Mouse (Mus musculus): ENCODE measurements at regions not wholly inside any gene's neighbourhood (a gene's known extent, or its start where the extent isn't known, plus 50 kb on each side); places are given as distances from the start of the nearest gene placed in this dataset.

DNA sequence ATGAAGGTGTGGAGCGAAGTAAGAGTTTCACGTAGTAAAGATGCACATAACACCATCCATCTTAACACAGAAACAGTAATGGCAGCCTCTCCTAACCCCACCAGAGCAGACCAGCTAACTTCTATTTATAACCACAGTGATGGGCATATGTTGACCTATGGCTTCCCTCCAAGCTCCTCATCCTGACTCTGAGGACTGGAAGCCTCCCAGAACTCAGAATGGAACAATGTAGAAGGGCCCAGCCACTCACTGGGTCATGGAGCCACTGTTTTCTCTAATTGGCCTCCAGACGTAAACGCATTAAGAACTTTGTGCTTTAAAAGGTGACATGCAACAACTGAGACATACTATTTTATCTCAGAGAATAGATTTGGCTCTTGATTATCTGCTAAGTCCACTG lies 77.0 kb downstream of the Irs2 start:
- Histone ChIP-seq H3K36me3 (ENCODE audit: control insufficient read depth) (no peaks in the 10 kb centered on the region), H3K4me3 (replicated peaks) (no peak overlapping the region), H3K9me3 (ENCODE audit: control insufficient read depth, low read length) (no peaks in the 10 kb centered on the region), H3K4me1 (ENCODE audit: control insufficient read depth) (no peaks in the 10 kb centered on the region), H3K27me3 (ENCODE audit: control insufficient read depth) (peaks cover 34% of the 10 kb centered on the region)
- TF ChIP-seq GATA1 (IDR thresholded peaks at IDR 0.05; ENCODE audit: low read length): no peak
- TF ChIP-seq TAL1 (IDR thresholded peaks at IDR 0.05; ENCODE audit: low read length): no peak

- Histone ChIP-seq H3K9me3 (ENCODE audit: control insufficient read depth, low read length) (no peaks in the 10 kb centered on the region; the same call in 1 of the 2 replicates), H3K27me3 (ENCODE audit: control insufficient read depth) (peaks cover 57% of the 10 kb centered on the region), H3K4me1 (ENCODE audit: control insufficient read depth) (peaks cover 6% of the 10 kb centered on the region), H3K36me3 (ENCODE audit: control insufficient read depth) (no peaks in the 10 kb centered on the region), H3K4me3 (replicated peaks) (no peak overlapping the region)
- TF ChIP-seq TAL1 (IDR thresholded peaks at IDR 0.05; ENCODE audit: low read length) (no peak), GATA1 (IDR thresholded peaks at IDR 0.05; ENCODE audit: low read length) (no peak)
These were observed 79.4 kb downstream of the Irs2 start for GRCm38 (mm10) chr8:10928836-10929235.

DNA sequence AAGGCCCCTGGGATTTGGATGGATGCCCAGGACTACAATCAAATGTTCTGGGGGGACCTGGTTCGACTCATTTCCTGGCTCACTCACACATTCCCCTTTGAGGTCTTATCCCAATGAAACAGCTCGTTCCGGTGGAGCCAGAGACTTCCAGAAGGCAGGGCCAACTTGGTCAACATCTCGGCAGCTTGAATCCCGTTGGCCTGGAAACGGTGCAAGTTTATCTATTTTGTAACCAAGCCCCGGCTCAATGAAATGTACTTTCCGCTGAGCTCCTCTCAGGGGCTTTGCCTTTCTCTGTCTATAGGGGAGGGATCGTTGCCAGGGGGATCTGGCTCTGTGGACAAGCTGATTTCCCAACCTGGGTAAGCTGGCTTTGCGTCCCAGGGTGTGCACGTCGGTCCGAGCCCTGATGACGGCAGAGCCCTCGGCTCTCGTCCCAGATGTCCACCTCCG lies 79.9 kb downstream of the Irs2 start:
- H3K4me1 ChIP-seq (ENCODE audit: control insufficient read depth): peaks cover 6% of the 10 kb centered on the region

GRCm38 (mm10) chr8:10927187-10927586 lies 81.1 kb downstream of the Irs2 start:
- no peaks in the 10 kb centered on the region; the same call in 1 of the 2 replicates for H3K9me3 ChIP-seq (ENCODE audit: control insufficient read depth, low read length)
- peaks cover 66% of the 10 kb centered on the region for H3K27me3 ChIP-seq (ENCODE audit: control insufficient read depth)
- TF ChIP-seq GATA1 (IDR thresholded peaks at IDR 0.05; ENCODE audit: low read length) (no peak), TAL1 (IDR thresholded peaks at IDR 0.05; ENCODE audit: low read length) (no peak)
- H3K36me3 ChIP-seq (ENCODE audit: control insufficient read depth): no peaks in the 10 kb centered on the region
- no peak overlapping the region for H3K4me3 ChIP-seq (replicated peaks)
- peaks cover 6% of the 10 kb centered on the region for H3K4me1 ChIP-seq (ENCODE audit: control insufficient read depth)

More for the DNA sequence above, 79.9 kb downstream of the Irs2 start:
- Histone ChIP-seq H3K4me3 (replicated peaks) (no peak overlapping the region), H3K9me3 (ENCODE audit: control insufficient read depth, low read length) (no peaks in the 10 kb centered on the region; the same call in 1 of the 2 replicates), H3K36me3 (ENCODE audit: control insufficient read depth) (no peaks in the 10 kb centered on the region), H3K27me3 (ENCODE audit: control insufficient read depth) (peaks cover 62% of the 10 kb centered on the region)
- no peak for TF ChIP-seq GATA1 (IDR thresholded peaks at IDR 0.05; ENCODE audit: low read length)
- no peak for TF ChIP-seq TAL1 (IDR thresholded peaks at IDR 0.05; ENCODE audit: low read length)

- Histone ChIP-seq H3K4me1 (ENCODE audit: control insufficient read depth) (peaks cover 6% of the 10 kb centered on the region), H3K36me3 (ENCODE audit: control insufficient read depth) (no peaks in the 10 kb centered on the region), H3K9me3 (ENCODE audit: control insufficient read depth, low read length) (no peaks in the 10 kb centered on the region; the same call in 1 of the 2 replicates), H3K4me3 (replicated peaks) (no peak overlapping the region), H3K27me3 (ENCODE audit: control insufficient read depth) (peaks cover 66% of the 10 kb centered on the region)
- TF ChIP-seq TAL1 (IDR thresholded peaks at IDR 0.05; ENCODE audit: low read length) (no peak), GATA1 (IDR thresholded peaks at IDR 0.05; ENCODE audit: low read length) (no peak)
These were observed 81.7 kb downstream of the Irs2 start for GRCm38 (mm10) chr8:10926518-10926915.

GRCm38 (mm10) chr8:10925582-10926517 lies 82.4 kb downstream of the Irs2 start:
- Histone ChIP-seq H3K36me3 (ENCODE audit: control insufficient read depth) (no peaks in the 10 kb centered on the region), H3K27me3 (ENCODE audit: control insufficient read depth) (peaks cover 66% of the 10 kb centered on the region), H3K9me3 (ENCODE audit: control insufficient read depth, low read length) (no peaks in the 10 kb centered on the region; the same call in 1 of the 2 replicates), H3K4me3 (replicated peaks) (no peak overlapping the region), H3K4me1 (ENCODE audit: control insufficient read depth) (peaks cover 6% of the 10 kb centered on the region)
- TF ChIP-seq GATA1 (IDR thresholded peaks at IDR 0.05; ENCODE audit: low read length) (no peak), TAL1 (IDR thresholded peaks at IDR 0.05; ENCODE audit: low read length) (no peak)

DNA sequence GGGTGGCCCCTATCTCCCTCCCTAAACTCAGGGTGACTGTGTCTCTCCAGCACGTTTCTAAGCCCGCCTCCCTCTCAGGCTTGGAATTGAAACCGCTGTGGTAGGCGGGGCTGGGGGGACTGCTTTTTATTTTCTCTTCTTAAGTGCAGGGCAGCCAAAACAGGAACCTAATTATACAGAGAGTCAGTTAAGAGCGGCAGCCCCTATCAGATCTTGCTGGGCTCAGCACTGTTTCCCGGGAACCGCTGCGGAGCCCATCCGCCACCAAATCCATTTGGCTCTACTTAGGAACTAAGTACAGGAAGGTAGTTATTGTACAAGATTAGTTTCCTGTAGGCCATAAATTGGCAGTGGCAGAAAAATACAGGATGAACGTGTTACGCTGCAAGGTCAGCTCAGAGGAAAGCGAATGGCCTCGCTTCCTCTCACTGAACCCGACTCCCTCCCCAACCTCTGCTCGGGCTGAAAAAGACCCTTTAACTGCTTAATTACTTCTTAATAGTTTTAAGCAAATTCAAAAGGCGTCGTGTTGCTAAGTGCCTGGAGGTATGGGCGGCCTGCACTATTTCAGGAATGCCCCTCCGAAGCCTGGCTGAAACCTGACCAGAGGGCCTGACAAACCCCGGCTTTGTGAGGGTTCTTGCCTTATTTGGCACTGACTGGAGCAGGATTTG lies 83.6 kb downstream of the Irs2 start:
- H3K4me3 ChIP-seq (replicated peaks): no peak overlapping the region
- H3K27me3 ChIP-seq (ENCODE audit: control insufficient read depth): peaks cover 60% of the 10 kb centered on the region
- TF ChIP-seq GATA1 (IDR thresholded peaks at IDR 0.05; ENCODE audit: low read length) (no peak), TAL1 (IDR thresholded peaks at IDR 0.05; ENCODE audit: low read length) (no peak)
- no peaks in the 10 kb centered on the region for H3K36me3 ChIP-seq (ENCODE audit: control insufficient read depth)
- peaks cover 6% of the 10 kb centered on the region for H3K4me1 ChIP-seq (ENCODE audit: control insufficient read depth)
- H3K9me3 ChIP-seq (ENCODE audit: control insufficient read depth, low read length): no peaks in the 10 kb centered on the region; the same call in 1 of the 2 replicates

- peaks cover 57% of the 10 kb centered on the region for H3K27me3 ChIP-seq (ENCODE audit: control insufficient read depth)
- H3K4me3 ChIP-seq (replicated peaks): no peak overlapping the region
- H3K36me3 ChIP-seq (ENCODE audit: control insufficient read depth): no peaks in the 10 kb centered on the region
- TF ChIP-seq GATA1 (IDR thresholded peaks at IDR 0.05; ENCODE audit: low read length) (no peak), TAL1 (IDR thresholded peaks at IDR 0.05; ENCODE audit: low read length) (no peak)
- no peaks in the 10 kb centered on the region; the same call in 1 of the 2 replicates for H3K9me3 ChIP-seq (ENCODE audit: control insufficient read depth, low read length)
- H3K4me1 ChIP-seq (ENCODE audit: control insufficient read depth): peaks cover 6% of the 10 kb centered on the region
These were observed 84.2 kb downstream of the Irs2 start for GRCm38 (mm10) chr8:10924001-10924490.
